Mouse (Mus musculus): ENCODE measurements around the gene Rtkn2. TPM values are rescaled to one million over a fixed set of nuclear protein-coding genes. Genes with fewer than 3 reads are reported as not detected.

Gene Rtkn2
- polyA plus RNA-seq, 1 experiment from 2014 or later: 17.7 TPM

- no peak overlapping the region for H3K4me3 ChIP-seq (ENCODE audit: low read depth, low read length)
- no peaks in the 10 kb centered on the region for H3K4me1 ChIP-seq (replicated peaks; ENCODE audit: control insufficient read depth, insufficient read depth, low read length)
- no peaks in the 10 kb centered on the region for H3K27me3 ChIP-seq (ENCODE audit: control insufficient read depth, insufficient read depth, low read length)
- ATAC-seq (ENCODE audit: low FRiP score): no peak
- H3K9me3 ChIP-seq (ENCODE audit: control insufficient read depth, low read length): no peaks in the 10 kb centered on the region
- no peak for DNase-seq (ENCODE audit: low spot score)
- no peak overlapping the region for H3K4me2 ChIP-seq (replicated peaks; ENCODE audit: low read depth, low read length)
- H3K27ac ChIP-seq (ENCODE audit: low read depth, low read length): no peak overlapping the region
- 88% methylated on average over 2 of the region's 2 CpGs for WGBS
- no peaks in the 10 kb centered on the region for H3K36me3 ChIP-seq (ENCODE audit: control insufficient read depth, insufficient read depth, low read length)
- H3K9ac ChIP-seq (ENCODE audit: low read depth, low read length): no peak overlapping the region
These were observed 23.4 kb upstream of the Rtkn2 start for GRCm38 (mm10) chr10:67955982-67956381.

- H3K9ac ChIP-seq (ENCODE audit: low read depth, low read length): no peak overlapping the region
- DNase-seq (ENCODE audit: low spot score) (no peak), ATAC-seq (ENCODE audit: low FRiP score) (no peak)
- H3K4me3 ChIP-seq (ENCODE audit: low read depth, low read length): no peak overlapping the region
- 68% methylated on average over 3 of the region's 3 CpGs for WGBS
- no peaks in the 10 kb centered on the region for H3K27me3 ChIP-seq (ENCODE audit: control insufficient read depth, insufficient read depth, low read length)
- no peak overlapping the region for H3K27ac ChIP-seq (ENCODE audit: low read depth, low read length)
- no peaks in the 10 kb centered on the region for H3K4me1 ChIP-seq (replicated peaks; ENCODE audit: control insufficient read depth, insufficient read depth, low read length)
- no peak overlapping the region for H3K4me2 ChIP-seq (replicated peaks; ENCODE audit: low read depth, low read length)
- H3K36me3 ChIP-seq (ENCODE audit: control insufficient read depth, insufficient read depth, low read length): no peaks in the 10 kb centered on the region
- H3K9me3 ChIP-seq (ENCODE audit: control insufficient read depth, low read length): no peaks in the 10 kb centered on the region
These were observed 19.4 kb upstream of the Rtkn2 start for GRCm38 (mm10) chr10:67959982-67960381.

GRCm38 (mm10) chr10:67962496-67962895 is 16.9 kb upstream of the Rtkn2 start:
- ATAC-seq (ENCODE audit: low FRiP score): no peak

GRCm38 (mm10) chr10:67964060-67964459 is 15.3 kb upstream of the Rtkn2 start:
- H3K27ac ChIP-seq (ENCODE audit: low read depth, low read length): no peak overlapping the region
- H3K4me3 ChIP-seq (ENCODE audit: low read depth, low read length): no peak overlapping the region
- ATAC-seq (ENCODE audit: low FRiP score): no peak
- WGBS: 28% methylated on average over 8 of the region's 8 CpGs
- DNase-seq (ENCODE audit: low spot score): no peak
- no peak overlapping the region for H3K9ac ChIP-seq (ENCODE audit: low read depth, low read length)
- H3K4me2 ChIP-seq (replicated peaks; ENCODE audit: low read depth, low read length): no peak overlapping the region
- H3K9me3 ChIP-seq (ENCODE audit: control insufficient read depth, low read length): no peaks in the 10 kb centered on the region
- H3K27me3 ChIP-seq (ENCODE audit: control insufficient read depth, insufficient read depth, low read length): no peaks in the 10 kb centered on the region
- no peaks in the 10 kb centered on the region for H3K36me3 ChIP-seq (ENCODE audit: control insufficient read depth, insufficient read depth, low read length)
- H3K4me1 ChIP-seq (replicated peaks; ENCODE audit: control insufficient read depth, insufficient read depth, low read length): no peaks in the 10 kb centered on the region; the same call in 1 of the 2 replicates

More at GRCm38 (mm10) chr10:67962496-67962895, 16.9 kb upstream of the Rtkn2 start:
- H3K4me2 ChIP-seq (replicated peaks; ENCODE audit: low read depth, low read length): no peak overlapping the region
- no peaks in the 10 kb centered on the region for H3K36me3 ChIP-seq (ENCODE audit: control insufficient read depth, insufficient read depth, low read length)
- WGBS: 35% methylated on average over 10 of the region's 10 CpGs
- H3K27me3 ChIP-seq (ENCODE audit: control insufficient read depth, insufficient read depth, low read length): no peaks in the 10 kb centered on the region
- no peaks in the 10 kb centered on the region for H3K9me3 ChIP-seq (ENCODE audit: control insufficient read depth, low read length)
- H3K9ac ChIP-seq (ENCODE audit: low read depth, low read length): no peak overlapping the region
- peak; percentile 40 for DNase-seq (ENCODE audit: low spot score)
- no peaks in the 10 kb centered on the region; the same call in 1 of the 2 replicates for H3K4me1 ChIP-seq (replicated peaks; ENCODE audit: control insufficient read depth, insufficient read depth, low read length)
- no peak overlapping the region for H3K4me3 ChIP-seq (ENCODE audit: low read depth, low read length)
- no peak overlapping the region for H3K27ac ChIP-seq (ENCODE audit: low read depth, low read length)

- Histone ChIP-seq H3K4me2 (replicated peaks; ENCODE audit: low read depth, low read length) (no peak overlapping the region), H3K27ac (ENCODE audit: low read depth, low read length) (peak overlapping the region; percentile 25; the same call in 1 of the 2 replicates), H3K4me3 (ENCODE audit: low read depth, low read length) (no peak overlapping the region), H3K9me3 (ENCODE audit: control insufficient read depth, low read length) (no peaks in the 10 kb centered on the region), H3K36me3 (ENCODE audit: control insufficient read depth, insufficient read depth, low read length) (no peaks in the 10 kb centered on the region), H3K9ac (ENCODE audit: low read depth, low read length) (no peak overlapping the region), H3K27me3 (ENCODE audit: control insufficient read depth, insufficient read depth, low read length) (no peaks in the 10 kb centered on the region), H3K4me1 (replicated peaks; ENCODE audit: control insufficient read depth, insufficient read depth, low read length) (no peaks in the 10 kb centered on the region; the same call in 1 of the 2 replicates)
- 81% methylated on average over 4 of the region's 4 CpGs for WGBS
- peak; percentile 51; the same call in 1 of the 2 replicates for ATAC-seq (ENCODE audit: low FRiP score)
- DNase-seq (ENCODE audit: low spot score): peak; percentile 31
These were observed 14.0 kb upstream of the Rtkn2 start for GRCm38 (mm10) chr10:67965251-67965986.

GRCm38 (mm10) chr10:67966102-67966501 is 13.3 kb upstream of the Rtkn2 start:
- Histone ChIP-seq H3K4me2 (replicated peaks; ENCODE audit: low read depth, low read length) (no peak overlapping the region), H3K9me3 (ENCODE audit: control insufficient read depth, low read length) (no peaks in the 10 kb centered on the region), H3K27ac (ENCODE audit: low read depth, low read length) (peak overlapping the region; percentile 51; the same call in 1 of the 2 replicates), H3K4me3 (ENCODE audit: low read depth, low read length) (no peak overlapping the region), H3K27me3 (ENCODE audit: control insufficient read depth, insufficient read depth, low read length) (no peaks in the 10 kb centered on the region), H3K36me3 (ENCODE audit: control insufficient read depth, insufficient read depth, low read length) (no peaks in the 10 kb centered on the region), H3K4me1 (replicated peaks; ENCODE audit: control insufficient read depth, insufficient read depth, low read length) (no peaks in the 10 kb centered on the region; the same call in 1 of the 2 replicates), H3K9ac (ENCODE audit: low read depth, low read length) (0 out of 2 replicates have a peak overlapping the region, but pooled peaks have one; percentile 11)
- peak; percentile 67 for ATAC-seq (ENCODE audit: low FRiP score)
- DNase-seq (ENCODE audit: low spot score): peak; percentile 35
- 28% methylated on average over 6 of the region's 6 CpGs for WGBS

- Histone ChIP-seq H3K4me2 (replicated peaks; ENCODE audit: low read depth, low read length) (no peak overlapping the region), H3K36me3 (ENCODE audit: control insufficient read depth, insufficient read depth, low read length) (no peaks in the 10 kb centered on the region), H3K4me1 (replicated peaks; ENCODE audit: control insufficient read depth, insufficient read depth, low read length) (no peaks in the 10 kb centered on the region; the same call in 1 of the 2 replicates), H3K9me3 (ENCODE audit: control insufficient read depth, low read length) (no peaks in the 10 kb centered on the region), H3K4me3 (ENCODE audit: low read depth, low read length) (no peak overlapping the region), H3K27ac (ENCODE audit: low read depth, low read length) (no peak overlapping the region), H3K27me3 (ENCODE audit: control insufficient read depth, insufficient read depth, low read length) (no peaks in the 10 kb centered on the region), H3K9ac (ENCODE audit: low read depth, low read length) (no peak overlapping the region)
- no peak for ATAC-seq (ENCODE audit: low FRiP score)
- no peak for DNase-seq (ENCODE audit: low spot score)
- WGBS: 86% methylated on average over 2 of the region's 2 CpGs
These were observed 12.4 kb upstream of the Rtkn2 start for GRCm38 (mm10) chr10:67966983-67967382.

GRCm38 (mm10) chr10:67971166-67971796 is 8.1 kb upstream of the Rtkn2 start:
- 60% methylated on average over 11 of the region's 11 CpGs for WGBS

More at GRCm38 (mm10) chr10:67971166-67971796, 8.1 kb upstream of the Rtkn2 start:
- Histone ChIP-seq H3K4me2 (replicated peaks; ENCODE audit: low read depth, low read length) (no peak overlapping the region), H3K36me3 (ENCODE audit: control insufficient read depth, insufficient read depth, low read length) (no peaks in the 10 kb centered on the region), H3K4me1 (replicated peaks; ENCODE audit: control insufficient read depth, insufficient read depth, low read length) (no peaks in the 10 kb centered on the region; the same call in 1 of the 2 replicates), H3K27ac (ENCODE audit: low read depth, low read length) (no peak overlapping the region), H3K27me3 (ENCODE audit: control insufficient read depth, insufficient read depth, low read length) (no peaks in the 10 kb centered on the region), H3K9me3 (ENCODE audit: control insufficient read depth, low read length) (no peaks in the 10 kb centered on the region), H3K4me3 (ENCODE audit: low read depth, low read length) (no peak overlapping the region), H3K9ac (ENCODE audit: low read depth, low read length) (no peak overlapping the region)
- ATAC-seq (ENCODE audit: low FRiP score) (no peak), DNase-seq (ENCODE audit: low spot score) (no peak)
